Mouse (Mus musculus) myocyte (in vitro differentiated cells): ENCODE measurements around the gene Ski. TPM values are rescaled to one million over a fixed set of nuclear protein-coding genes. Genes with fewer than 3 reads are reported as not detected.

ENCODE experiments used
- H3K27me3 ChIP-seq: one replicate; pipeline ENCODE4 v1.6.1; 2011; ENCODE audit not compliant: control insufficient read depth, insufficient read depth, insufficient read length
- H3K36me3 ChIP-seq: one replicate; pipeline ENCODE4 v1.6.1; 2011; ENCODE audit not compliant: control insufficient read depth, insufficient read depth
- H3K4me2 ChIP-seq: one replicate; pipeline ENCODE4 v1.6.1; 2011; ENCODE audit warnings: low read depth, control low read depth
- H3K4me3 ChIP-seq: one replicate; pipeline ENCODE4 v1.5.1; 2011; ENCODE audit warnings: mild to moderate bottlenecking, control low read depth, moderate library complexity
- H3K79me2 ChIP-seq: one replicate; pipeline ENCODE4 v1.6.1; 2011; ENCODE audit not compliant: control insufficient read depth, insufficient read depth
- H3ac ChIP-seq: one replicate; pipeline ENCODE4 v1.6.1; 2011; ENCODE audit not compliant: control insufficient read depth, insufficient read length
- CEBPB ChIP-seq: IDR thresholded peaks from 2 replicates; pipeline ENCODE4 v1.6.1; 2011; ENCODE audit warnings: mild to moderate bottlenecking, moderate library complexity; ENCODE audit not compliant: poor library complexity, insufficient read depth, severe bottlenecking
- E2F4 ChIP-seq: IDR thresholded peaks from one replicate; pipeline ENCODE4 v1.6.1; 2011; ENCODE audit warnings: mild to moderate bottlenecking, control low read depth, moderate library complexity; ENCODE audit not compliant: insufficient read depth
- MAX ChIP-seq: IDR thresholded peaks from one replicate; pipeline ENCODE4 v1.6.1; 2011; ENCODE audit warnings: low read depth, mild to moderate bottlenecking, control low read depth
- MYOD1 ChIP-seq, 3 experiments: IDR thresholded peaks; one replicate each; pipeline ENCODE4 v1.6.1; 2011; ENCODE audit warnings: control low read depth in 2 of 3, low read depth in 2 of 3, mild to moderate bottlenecking in 2 of 3, moderate library complexity in 1 of 3; ENCODE audit not compliant: insufficient read length in 2 of 3, control insufficient read depth in 1 of 3
- MYOG ChIP-seq, 3 experiments: IDR thresholded peaks; one replicate each; pipeline ENCODE4 v1.6.1; 2011; ENCODE audit warnings: control low read depth in 2 of 3, low read depth in 2 of 3, mild to moderate bottlenecking in 2 of 3; ENCODE audit not compliant: insufficient read length in 2 of 3, control insufficient read depth in 1 of 3, insufficient read depth in 1 of 3
- POLR2A ChIP-seq: IDR thresholded peaks from one replicate; pipeline ENCODE4 v1.6.1; 2011; ENCODE audit warnings: low read depth, mild to moderate bottlenecking, control low read depth, moderate library complexity; ENCODE audit not compliant: insufficient read length
- POLR2AphosphoS2 ChIP-seq: IDR thresholded peaks from one replicate; pipeline ENCODE4 v1.6.1; 2011; ENCODE audit warnings: low read depth, control low read depth; ENCODE audit not compliant: insufficient read length
- REST ChIP-seq: IDR thresholded peaks from one replicate; pipeline ENCODE4 v1.6.1; 2011; ENCODE audit warnings: mild to moderate bottlenecking, control low read depth, moderate library complexity; ENCODE audit not compliant: insufficient read depth, insufficient read length
- SRF ChIP-seq: IDR thresholded peaks from one replicate; pipeline ENCODE4 v1.6.1; 2011; ENCODE audit warnings: low read depth; ENCODE audit not compliant: control insufficient read depth, insufficient read length
- TCF12 ChIP-seq: IDR thresholded peaks from one replicate; pipeline ENCODE4 v1.6.1; 2011; ENCODE audit warnings: mild to moderate bottlenecking, control low read depth; ENCODE audit not compliant: poor library complexity, insufficient read depth, severe bottlenecking
- TCF3 ChIP-seq: IDR thresholded peaks from one replicate; pipeline ENCODE4 v1.6.1; 2011; ENCODE audit warnings: low read depth, control low read depth; ENCODE audit not compliant: insufficient read length
- USF1 ChIP-seq: IDR thresholded peaks from one replicate; pipeline ENCODE4 v1.6.1; 2011; ENCODE audit warnings: low read depth, mild to moderate bottlenecking, control low read depth, moderate library complexity
- polyA plus RNA-seq: library from polyadenylated mRNA; unstranded; fragments of >200 nt; fragmentation: generic; extraction: Trizol; gene quantifications from one replicate; pipeline ENCODE4 v1.2.1, GENCODE M21; 2012; ENCODE audit warnings: missing spikeins

The Ski gene
- polyA plus RNA-seq, 1 experiment = 54.5 TPM

DNA sequence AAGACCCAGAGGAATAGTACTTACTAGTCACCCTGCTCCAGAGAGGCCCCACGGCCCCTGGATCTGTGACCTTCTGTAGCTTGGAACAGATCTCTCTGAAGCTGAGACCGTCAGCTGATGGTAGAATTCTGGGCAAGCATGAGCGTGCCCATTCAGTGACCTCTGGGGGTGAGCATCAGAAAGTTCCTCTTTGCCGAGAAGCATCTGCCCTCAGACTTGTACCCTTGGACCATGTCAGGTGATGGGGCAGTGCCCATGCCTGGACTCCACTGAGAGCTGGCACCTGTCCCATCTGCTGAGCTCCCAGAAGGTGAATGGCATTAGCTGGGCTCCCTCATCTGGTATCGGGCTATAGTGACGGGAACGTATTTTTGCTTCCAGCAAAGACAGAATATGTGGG, 84.5 kb downstream of the Ski start:
- TF ChIP-seq SRF = no peak
- TF ChIP-seq TCF3 = no peak
- TF ChIP-seq MAX = no peak
- no peak for TF ChIP-seq MYOG (IDR thresholded peaks at IDR 0.05; ENCODE audit: control insufficient read depth in 1 of 3, insufficient read depth in 1 of 3, insufficient read length in 2 of 3, low read depth in 2 of 3)
- H3ac ChIP-seq = no peak overlapping the region
- no peaks in the 10 kb centered on the region for H3K79me2 ChIP-seq
- no peak overlapping the region for H3K4me2 ChIP-seq
- no peak overlapping the region for H3K4me3 ChIP-seq
- no peaks in the 10 kb centered on the region for H3K36me3 ChIP-seq
- no peaks in the 10 kb centered on the region for H3K27me3 ChIP-seq

DNA sequence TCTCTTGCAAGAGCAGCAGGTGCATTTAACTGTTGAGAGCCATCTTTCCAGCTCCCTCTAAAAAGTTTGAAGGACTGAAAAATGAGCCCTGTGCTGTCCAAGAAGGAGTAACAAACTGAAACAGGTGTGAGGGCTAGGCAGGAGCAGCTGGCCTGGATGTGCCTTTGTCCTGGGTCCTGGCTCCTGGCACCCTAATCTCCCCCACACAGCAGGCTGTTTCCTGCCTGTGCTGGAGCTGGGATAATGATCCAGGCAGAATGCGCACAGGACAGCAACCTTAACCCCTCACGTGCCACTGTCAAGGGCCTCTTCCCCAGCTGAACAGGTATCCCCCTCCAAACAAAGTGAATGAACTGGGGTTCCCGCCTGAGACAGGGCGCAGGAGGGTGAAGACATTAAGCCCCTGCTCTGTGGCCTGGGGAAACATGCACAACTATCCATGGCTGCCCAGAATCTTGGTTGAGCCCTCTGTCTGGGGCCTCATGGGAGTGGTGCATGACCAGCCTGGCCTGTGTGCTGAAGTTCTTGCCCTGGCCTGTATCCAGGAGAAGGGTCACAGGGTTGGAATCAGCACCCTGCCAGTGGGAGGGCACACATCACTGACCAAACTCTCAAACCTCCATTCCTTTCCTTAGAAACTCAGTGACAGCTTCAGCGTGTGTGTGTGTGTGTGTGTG, 86.3 kb downstream of the Ski start:
- no peak for TF ChIP-seq POLR2AphosphoS2
- TF ChIP-seq MYOG (IDR thresholded peaks at IDR 0.05; ENCODE audit: control insufficient read depth in 1 of 3, insufficient read depth in 1 of 3, insufficient read length in 2 of 3, low read depth in 2 of 3) = peak; percentile 81 to 97 (median 89)
- no peak for TF ChIP-seq POLR2A
- no peak for TF ChIP-seq USF1
- TF ChIP-seq TCF3 = peak; percentile 84
- peak; percentile 9 for TF ChIP-seq SRF
- peak; percentile 88 to 99 (median 99) for TF ChIP-seq MYOD1 (IDR thresholded peaks at IDR 0.05; ENCODE audit: control insufficient read depth in 1 of 3, insufficient read length in 2 of 3, low read depth in 2 of 3)
- peak; percentile 93 for TF ChIP-seq TCF12
- no peak for TF ChIP-seq MAX
- no peak for TF ChIP-seq REST
- no peak for TF ChIP-seq CEBPB
- no peak for TF ChIP-seq E2F4
- no peaks in the 10 kb centered on the region for H3K36me3 ChIP-seq
- H3K4me3 ChIP-seq = no peak overlapping the region
- H3K79me2 ChIP-seq = no peaks in the 10 kb centered on the region
- H3K4me2 ChIP-seq = peak overlapping the region; percentile 48
- H3K27me3 ChIP-seq = no peaks in the 10 kb centered on the region
- H3ac ChIP-seq = no peak overlapping the region

DNA sequence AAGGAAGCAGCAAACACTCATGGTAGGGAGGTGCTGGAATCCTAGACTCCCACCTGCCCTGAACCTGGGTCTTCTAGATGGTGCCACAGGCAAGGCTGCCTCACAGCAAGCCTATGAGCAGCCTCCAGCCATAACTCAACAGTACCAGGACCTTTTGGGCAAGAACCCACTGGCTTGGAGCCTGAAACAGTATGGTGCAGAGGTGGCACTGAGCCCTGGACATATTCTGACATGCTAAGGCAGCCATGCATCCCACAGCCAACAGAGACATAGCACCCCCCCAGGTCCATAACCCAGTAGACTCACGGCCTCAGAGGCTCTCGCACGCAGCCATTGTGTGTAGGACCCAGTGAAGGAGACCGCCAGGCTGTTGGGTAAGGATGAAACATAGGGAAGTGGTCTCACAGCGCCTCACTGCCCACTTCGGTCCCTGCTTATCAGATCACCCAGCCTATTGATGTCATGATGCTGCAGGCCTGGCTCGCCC, 87.7 kb downstream of the Ski start:
- peak overlapping the region; percentile 59 for H3K4me2 ChIP-seq

GRCm38 (mm10) chr4:155133658-155134417, 88.6 kb downstream of the Ski start:
- H3K4me2 ChIP-seq = peak overlapping the region; percentile 59
- no peaks in the 10 kb centered on the region for H3K79me2 ChIP-seq
- no peaks in the 10 kb centered on the region for H3K36me3 ChIP-seq
- no peak overlapping the region for H3K4me3 ChIP-seq
- H3K27me3 ChIP-seq = no peaks in the 10 kb centered on the region
- TF ChIP-seq MYOD1 (IDR thresholded peaks at IDR 0.05; ENCODE audit: control insufficient read depth in 1 of 3, insufficient read length in 2 of 3, low read depth in 2 of 3) (peak in 2 of 3 experiments; percentile 51 to 53), POLR2AphosphoS2 (no peak), MYOG (IDR thresholded peaks at IDR 0.05; ENCODE audit: control insufficient read depth in 1 of 3, insufficient read depth in 1 of 3, insufficient read length in 2 of 3, low read depth in 2 of 3) (peak in 1 of 3 experiments; percentile 36), MAX (no peak), E2F4 (no peak), TCF12 (peak; percentile 3)
- H3ac ChIP-seq = no peak overlapping the region

More for the DNA sequence above, 87.7 kb downstream of the Ski start:
- no peaks in the 10 kb centered on the region for H3K36me3 ChIP-seq
- H3K4me3 ChIP-seq = no peak overlapping the region
- TF ChIP-seq SRF (no peak), TCF12 (no peak), MAX (no peak), E2F4 (no peak), USF1 (no peak), POLR2A (no peak), MYOD1 (IDR thresholded peaks at IDR 0.05; ENCODE audit: control insufficient read depth in 1 of 3, insufficient read length in 2 of 3, low read depth in 2 of 3) (no peak), POLR2AphosphoS2 (no peak), CEBPB (no peak), REST (no peak), MYOG (IDR thresholded peaks at IDR 0.05; ENCODE audit: control insufficient read depth in 1 of 3, insufficient read depth in 1 of 3, insufficient read length in 2 of 3, low read depth in 2 of 3) (no peak), TCF3 (no peak)
- no peaks in the 10 kb centered on the region for H3K79me2 ChIP-seq
- no peaks in the 10 kb centered on the region for H3K27me3 ChIP-seq
- no peak overlapping the region for H3ac ChIP-seq
